Mouse (Mus musculus) stomach, postnatal 0 days (tissue): ENCODE data around the gene St7.

Source experiments
- CTCF ChIP-seq: IDR thresholded peaks from 2 replicates; pipeline ENCODE4 v1.5.1; 2016; ENCODE audit warnings: antibody characterized with exemption, low read depth, mild to moderate bottlenecking, moderate library complexity
- EP300 ChIP-seq: optimal IDR thresholded peaks from 2 replicates; pipeline ENCODE3; 2016; ENCODE audit warnings: antibody characterized with exemption

GRCm38 (mm10) chr6:17851316-17851715 is 158.6 kb downstream of the St7 start:
- no peak for TF ChIP-seq CTCF
- TF ChIP-seq EP300: no peak
